Comparison of ENCODE assay signal across 28 mouse cellular contexts in the genomic region with DNA sequence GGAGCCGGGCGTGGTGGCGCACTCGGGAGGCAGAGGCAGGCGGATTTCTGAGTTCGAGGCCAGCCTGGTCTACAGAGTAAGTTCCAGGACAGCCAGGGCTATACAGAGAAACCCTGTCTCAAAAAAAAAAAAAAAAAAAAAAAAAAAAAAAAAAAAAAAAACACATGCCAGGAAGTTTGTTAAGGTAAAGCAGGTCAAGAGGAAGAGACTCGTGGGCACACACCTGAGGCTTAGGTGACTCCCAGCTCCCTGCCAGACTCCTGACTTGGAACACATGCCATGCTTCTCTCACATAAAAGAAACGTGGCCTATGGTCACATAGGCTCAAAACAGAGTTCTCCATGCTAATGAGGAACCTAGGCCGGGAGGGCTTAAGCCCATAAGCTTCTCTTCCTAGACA. TPM values are rescaled to one million over a fixed set of nuclear protein-coding genes. Genes with fewer than 3 reads are reported as not detected.
"Had no signal": no experiment of that assay in that cellular context is flagged by ENCODE, and none has a peak within 500 bp of the region (broad histone marks: within the 10 kb centered on the region; RNA-seq: fewer than 3 reads in every experiment).

No protein-coding gene starts in this region.

RNA-seq across cellular contexts. Expression of gene Igll1, which starts 7.7 kb away (rescaled TPM):
- total RNA-seq: left cerebral cortex, adult 2 months; left cerebral cortex, adult 8-10 months; left cerebral cortex, postnatal 10 days; left cerebral cortex, postnatal 14 days; left cerebral cortex, postnatal 25 days; left cerebral cortex, postnatal 36 days; left cerebral cortex, postnatal 4 days; liver, adult 2 months; midbrain, postnatal 0 days; monocyte, adult 5-6 weeks had no signal
- polyA plus RNA-seq: limb, embryonic 10.5 days; limb, embryonic 11.5 days; liver, adult 2 months; liver, embryonic 11.5 days; liver, embryonic 12.5 days; lung, adult 2 months; lung, embryonic 14.5 days; macrophage; midbrain, embryonic 11.5 days; midbrain, embryonic 12.5 days; midbrain, embryonic 14.5 days; midbrain, embryonic 15.5 days; midbrain, embryonic 16.5 days; midbrain, postnatal 0 days; myocyte; neural tube, embryonic 11.5 days had no signal

RNA-seq across cellular contexts. Expression of gene Vpreb1, which starts 14.6 kb away (rescaled TPM):
- total RNA-seq: left cerebral cortex, adult 8-10 months; left cerebral cortex, postnatal 10 days; left cerebral cortex, postnatal 14 days; left cerebral cortex, postnatal 25 days; liver, adult 2 months; megakaryocyte, adult 5-6 weeks; midbrain, postnatal 0 days; monocyte, adult 5-6 weeks had no signal
- polyA plus RNA-seq: macrophage had no signal

RNA-seq across cellular contexts. Expression of gene Spag6l, which starts 26.8 kb away (rescaled TPM):
- total RNA-seq: liver, adult 2 months; megakaryocyte, adult 5-6 weeks; monocyte, adult 5-6 weeks had no signal
- polyA plus RNA-seq: limb, embryonic 11.5 days; limb, embryonic 15.5 days; liver, adult 2 months; liver, embryonic 11.5 days; liver, embryonic 12.5 days; liver, embryonic 13.5 days; liver, embryonic 16.5 days; macrophage; myocyte had no signal
